Mouse (Mus musculus): Measurements from ENCODE around the gene Galt. TPM values are rescaled to one million over a fixed set of nuclear protein-coding genes. Genes with fewer than 3 reads are reported as not detected.

Gene Galt
- polyA plus RNA-seq, 1 experiment from 2014 or later, result 58.9 TPM

DNA sequence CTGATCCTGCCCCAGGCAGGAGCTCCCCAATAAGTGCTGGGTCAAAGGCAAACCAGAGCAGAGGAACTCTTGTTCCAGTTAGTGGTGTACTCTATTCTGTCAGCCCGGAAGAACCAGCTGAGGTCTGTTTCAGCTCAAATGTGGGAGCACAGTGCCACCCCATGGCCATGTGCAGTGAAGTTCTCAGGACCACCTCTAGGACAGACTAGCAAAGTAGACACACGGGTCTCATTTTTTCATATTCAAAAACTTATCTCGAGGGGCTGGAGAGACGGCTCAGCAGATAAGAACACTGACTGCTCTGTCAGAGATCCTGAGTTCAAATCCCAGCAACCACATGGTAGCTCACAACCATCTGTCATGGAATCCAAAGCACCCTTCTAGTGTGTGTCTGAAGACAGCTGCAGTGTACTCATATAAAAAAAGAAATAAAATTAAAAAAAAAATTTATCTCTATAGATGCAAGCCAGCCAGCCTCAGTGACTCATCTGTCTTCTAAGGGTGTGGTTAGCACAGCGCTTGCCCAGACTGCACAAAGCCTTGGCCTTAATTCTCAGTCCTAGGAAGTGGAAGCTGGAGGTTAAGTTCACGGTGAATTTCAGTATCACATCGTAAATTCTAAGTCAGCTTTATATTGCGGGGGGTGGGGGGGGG is 17.3 kb upstream of the Galt start:
- ATAC-seq, result 0 out of 2 replicates have a peak, but pooled peaks have one; percentile 16

DNA sequence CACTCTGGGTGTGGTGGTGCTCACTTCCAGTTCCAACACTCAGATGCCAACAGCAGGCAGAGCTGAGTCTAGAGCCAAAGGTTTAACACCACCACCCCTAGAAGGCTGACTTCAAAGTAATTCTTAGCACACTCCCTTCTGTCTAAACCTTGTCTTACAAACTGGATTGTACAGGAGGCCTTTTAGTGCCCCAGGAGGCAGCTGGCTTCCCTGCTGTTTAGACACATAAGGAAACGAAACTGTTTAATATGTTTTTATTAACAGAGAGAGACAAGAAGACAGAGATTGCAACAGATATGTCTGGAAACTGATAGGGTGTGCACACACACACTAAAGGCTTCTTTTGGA is 16.8 kb upstream of the Galt start:
- peaks cover 3% of the 10 kb centered on the region; the same call in 1 of the 2 replicates for H3K36me3 ChIP-seq (ENCODE audit: control insufficient read depth, insufficient read depth, low read length)
- no peak overlapping the region for H3K27ac ChIP-seq (ENCODE audit: low read length)
- peaks cover 16% of the 10 kb centered on the region for H3K4me1 ChIP-seq (ENCODE audit: control insufficient read depth, insufficient read depth, low read length)
- no peak overlapping the region for H3K9ac ChIP-seq (ENCODE audit: low read depth, low read length)
- H3K4me2 ChIP-seq (ENCODE audit: low read length), result no peak overlapping the region
- no peak for ATAC-seq
- H3K27me3 ChIP-seq (ENCODE audit: control insufficient read depth, insufficient read depth, low read depth, low read length), result peaks cover 2% of the 10 kb centered on the region; the same call in 1 of the 2 replicates
- no peak overlapping the region for H3K4me3 ChIP-seq (ENCODE audit: low read depth, low read length)
- no peaks in the 10 kb centered on the region for H3K9me3 ChIP-seq (replicated peaks; ENCODE audit: control insufficient read depth, low read length, poor library complexity, severe bottlenecking)
- 74% methylated on average over 1 of the region's 1 CpGs for WGBS

More for the DNA sequence above, 17.3 kb upstream of the Galt start:
- H3K36me3 ChIP-seq (ENCODE audit: control insufficient read depth, insufficient read depth, low read length), result peaks cover 3% of the 10 kb centered on the region; the same call in 1 of the 2 replicates
- WGBS, result 45% methylated on average over 8 of the region's 8 CpGs
- H3K9me3 ChIP-seq (replicated peaks; ENCODE audit: control insufficient read depth, low read length, poor library complexity, severe bottlenecking), result no peaks in the 10 kb centered on the region
- H3K4me2 ChIP-seq (ENCODE audit: low read length), result no peak overlapping the region
- H3K27me3 ChIP-seq (ENCODE audit: control insufficient read depth, insufficient read depth, low read depth, low read length), result peaks cover 7% of the 10 kb centered on the region
- H3K27ac ChIP-seq (ENCODE audit: low read length), result no peak overlapping the region
- H3K9ac ChIP-seq (ENCODE audit: low read depth, low read length), result no peak overlapping the region
- no peak overlapping the region for H3K4me3 ChIP-seq (ENCODE audit: low read depth, low read length)
- H3K4me1 ChIP-seq (ENCODE audit: control insufficient read depth, insufficient read depth, low read length), result peaks cover 16% of the 10 kb centered on the region

DNA sequence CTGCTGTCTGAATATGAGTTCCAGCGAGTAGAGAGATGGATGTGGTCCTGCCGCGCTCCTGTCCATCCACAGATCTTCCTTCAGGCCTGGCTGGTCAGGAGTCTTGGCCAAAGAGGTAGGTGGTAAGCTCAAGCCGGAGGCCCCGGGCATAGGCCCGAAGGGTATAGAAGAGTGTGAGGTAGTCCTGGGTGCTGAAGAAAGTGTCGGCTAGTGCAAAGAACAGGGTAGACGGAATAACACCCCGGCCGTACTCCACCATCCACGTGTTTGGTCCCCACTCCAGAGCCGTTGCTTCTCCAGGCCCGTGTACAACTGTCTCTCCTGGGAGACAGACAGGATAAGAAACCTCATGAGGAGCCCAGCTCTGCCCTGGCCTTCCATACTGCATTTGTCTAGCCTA is 15.8 kb upstream of the Galt start:
- H3K4me2 ChIP-seq (ENCODE audit: low read length), result peak overlapping the region; percentile 71
- no peak overlapping the region for H3K4me3 ChIP-seq (ENCODE audit: low read depth, low read length)
- 0 out of 2 replicates have a peak overlapping the region, but pooled peaks have one; percentile 89 for H3K9ac ChIP-seq (ENCODE audit: low read depth, low read length)
- ATAC-seq, result no peak
- no peaks in the 10 kb centered on the region for H3K27me3 ChIP-seq (ENCODE audit: control insufficient read depth, insufficient read depth, low read depth, low read length)
- H3K36me3 ChIP-seq (ENCODE audit: control insufficient read depth, insufficient read depth, low read length), result peaks cover 3% of the 10 kb centered on the region; the same call in 1 of the 2 replicates
- no peak overlapping the region for H3K27ac ChIP-seq (ENCODE audit: low read length)
- no peaks in the 10 kb centered on the region for H3K9me3 ChIP-seq (replicated peaks; ENCODE audit: control insufficient read depth, low read length, poor library complexity, severe bottlenecking)
- peaks cover 16% of the 10 kb centered on the region for H3K4me1 ChIP-seq (ENCODE audit: control insufficient read depth, insufficient read depth, low read length)
- 97% methylated on average over 13 of the region's 13 CpGs for WGBS

DNA sequence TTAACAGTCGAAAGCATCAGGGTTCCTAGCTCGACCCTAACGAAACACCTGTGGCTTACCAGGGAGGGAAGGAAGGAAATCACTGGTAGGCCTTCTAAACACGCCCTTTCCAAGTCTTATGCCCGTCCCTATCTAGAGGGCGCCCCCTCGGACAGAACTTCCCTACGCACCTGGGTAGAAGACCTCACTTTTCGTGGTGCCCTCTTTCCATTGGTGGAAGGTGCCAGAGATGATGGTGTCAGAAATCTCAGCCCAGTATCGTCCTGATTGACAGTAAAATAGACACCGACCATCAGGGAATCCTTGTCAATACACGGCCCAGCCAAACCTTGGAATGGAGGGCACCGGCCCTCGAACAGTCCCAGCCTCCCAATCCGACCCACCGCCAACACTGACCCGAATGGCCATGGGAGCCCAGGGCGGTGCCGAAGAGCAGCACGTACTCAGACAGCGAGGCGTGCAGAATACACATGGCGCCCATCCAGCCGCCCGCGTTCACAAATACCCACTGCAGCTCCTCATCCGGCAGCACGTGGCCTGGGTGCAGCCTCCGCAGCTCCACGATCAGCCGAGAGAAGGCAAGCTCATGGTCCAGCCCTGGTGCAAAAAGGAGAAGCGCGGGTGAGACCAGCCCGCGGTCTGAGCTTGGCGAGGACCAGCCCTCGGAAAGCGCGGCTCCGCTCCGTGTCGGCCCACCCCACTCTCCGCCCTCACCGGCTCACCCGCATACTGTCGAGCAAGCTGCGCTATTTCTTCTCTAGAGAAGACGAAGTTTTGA is 14.5 kb upstream of the Galt start:
- no peaks in the 10 kb centered on the region for H3K27me3 ChIP-seq (ENCODE audit: control insufficient read depth, insufficient read depth, low read depth, low read length)
- peak; percentile 82 for ATAC-seq
- WGBS, result under 1% methylated on average over 48 of the region's 48 CpGs
- no peaks in the 10 kb centered on the region for H3K9me3 ChIP-seq (replicated peaks; ENCODE audit: control insufficient read depth, low read length, poor library complexity, severe bottlenecking)
- peak overlapping the region; percentile 88 for H3K27ac ChIP-seq (ENCODE audit: low read length)
- H3K4me2 ChIP-seq (ENCODE audit: low read length), result peak overlapping the region; percentile 71
- peaks cover 3% of the 10 kb centered on the region; the same call in 1 of the 2 replicates for H3K36me3 ChIP-seq (ENCODE audit: control insufficient read depth, insufficient read depth, low read length)
- peaks cover 16% of the 10 kb centered on the region for H3K4me1 ChIP-seq (ENCODE audit: control insufficient read depth, insufficient read depth, low read length)
- peak overlapping the region; percentile 89 for H3K9ac ChIP-seq (ENCODE audit: low read depth, low read length)
- peak overlapping the region; percentile 89 for H3K4me3 ChIP-seq (ENCODE audit: low read depth, low read length)

DNA sequence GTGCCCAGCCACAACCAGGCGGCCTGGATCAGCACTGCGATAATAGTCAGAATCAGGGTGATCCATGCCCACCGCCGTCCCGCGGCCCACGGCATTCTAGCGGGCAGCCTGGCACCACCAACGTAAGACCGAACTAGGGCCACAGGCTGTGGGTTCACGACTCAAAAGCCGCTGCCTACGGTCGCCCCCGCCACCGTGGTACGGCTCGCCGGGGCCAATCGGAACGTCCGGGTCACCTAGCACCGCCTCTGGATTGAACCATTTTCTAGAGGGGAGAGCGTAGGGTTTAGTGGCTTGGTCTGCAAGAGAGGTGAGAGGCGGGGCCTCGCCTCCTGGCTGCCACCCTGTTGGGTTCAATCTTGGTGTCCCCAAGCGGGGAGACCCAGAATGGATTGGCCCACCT is 13.9 kb upstream of the Galt start:
- peak overlapping the region; percentile 71 for H3K4me2 ChIP-seq (ENCODE audit: low read length)
- H3K27ac ChIP-seq (ENCODE audit: low read length), result peak overlapping the region; percentile 88
- 0% methylated on average over 27 of the region's 27 CpGs for WGBS
- H3K27me3 ChIP-seq (ENCODE audit: control insufficient read depth, insufficient read depth, low read depth, low read length), result no peaks in the 10 kb centered on the region
- ATAC-seq, result peak; percentile 97
- H3K4me3 ChIP-seq (ENCODE audit: low read depth, low read length), result peak overlapping the region; percentile 89
- peaks cover 3% of the 10 kb centered on the region; the same call in 1 of the 2 replicates for H3K36me3 ChIP-seq (ENCODE audit: control insufficient read depth, insufficient read depth, low read length)
- H3K9me3 ChIP-seq (replicated peaks; ENCODE audit: control insufficient read depth, low read length, poor library complexity, severe bottlenecking), result no peaks in the 10 kb centered on the region
- H3K4me1 ChIP-seq (ENCODE audit: control insufficient read depth, insufficient read depth, low read length), result peaks cover 16% of the 10 kb centered on the region
- peak overlapping the region; percentile 89 for H3K9ac ChIP-seq (ENCODE audit: low read depth, low read length)

DNA sequence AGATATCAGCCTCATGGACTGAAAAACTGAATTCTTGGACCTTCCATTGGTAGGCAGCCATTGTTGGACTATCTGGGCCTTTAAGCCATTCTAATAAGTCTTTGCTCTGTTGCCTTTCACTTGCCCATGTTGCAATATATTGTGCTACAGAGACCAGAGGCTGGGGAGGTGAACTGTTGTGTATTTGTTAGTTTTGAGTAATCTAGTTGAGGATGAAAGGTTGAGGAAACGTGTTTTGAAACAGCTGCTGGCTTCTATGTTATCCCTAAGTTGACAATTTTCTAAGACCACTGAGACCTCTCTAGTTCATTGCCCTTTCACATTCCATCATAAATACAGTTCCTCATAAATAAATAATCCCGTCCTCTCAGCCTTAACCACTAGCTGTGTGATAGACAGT is 10.9 kb upstream of the Galt start:
- H3K4me2 ChIP-seq (ENCODE audit: low read length), result no peak overlapping the region
- peaks cover 16% of the 10 kb centered on the region for H3K4me1 ChIP-seq (ENCODE audit: control insufficient read depth, insufficient read depth, low read length)
- no peak overlapping the region for H3K27ac ChIP-seq (ENCODE audit: low read length)
- WGBS, result 74% methylated on average over 2 of the region's 2 CpGs
- no peaks in the 10 kb centered on the region for H3K9me3 ChIP-seq (replicated peaks; ENCODE audit: control insufficient read depth, low read length, poor library complexity, severe bottlenecking)
- no peaks in the 10 kb centered on the region for H3K36me3 ChIP-seq (ENCODE audit: control insufficient read depth, insufficient read depth, low read length)
- no peaks in the 10 kb centered on the region for H3K27me3 ChIP-seq (ENCODE audit: control insufficient read depth, insufficient read depth, low read depth, low read length)
- ATAC-seq, result no peak
- no peak overlapping the region for H3K4me3 ChIP-seq (ENCODE audit: low read depth, low read length)
- H3K9ac ChIP-seq (ENCODE audit: low read depth, low read length), result no peak overlapping the region

DNA sequence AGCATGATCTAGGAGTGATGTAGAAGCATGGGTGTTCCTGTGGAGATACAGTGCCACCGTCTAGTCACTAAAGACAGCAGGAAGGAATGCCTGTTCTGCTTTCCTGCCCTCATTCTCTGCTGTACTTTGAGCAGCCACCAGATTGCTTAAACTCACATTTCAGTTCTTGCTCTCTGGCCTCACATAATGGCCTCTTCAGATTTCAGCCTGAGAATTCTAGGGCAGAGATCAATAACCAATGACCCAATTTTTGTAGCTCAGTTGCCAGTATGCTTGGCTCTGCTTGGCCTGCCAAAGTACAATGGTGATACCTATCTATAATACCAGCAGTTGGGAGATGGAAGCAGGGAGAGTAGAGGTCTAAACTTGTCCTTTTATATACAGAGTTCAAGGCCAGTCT is 10.0 kb upstream of the Galt start:
- Histone ChIP-seq H3K9me3 (replicated peaks; ENCODE audit: control insufficient read depth, low read length, poor library complexity, severe bottlenecking) (no peaks in the 10 kb centered on the region), H3K27ac (ENCODE audit: low read length) (no peak overlapping the region), H3K9ac (ENCODE audit: low read depth, low read length) (no peak overlapping the region), H3K27me3 (ENCODE audit: control insufficient read depth, insufficient read depth, low read depth, low read length) (no peaks in the 10 kb centered on the region), H3K4me1 (ENCODE audit: control insufficient read depth, insufficient read depth, low read length) (peaks cover 8% of the 10 kb centered on the region), H3K4me3 (ENCODE audit: low read depth, low read length) (no peak overlapping the region), H3K4me2 (ENCODE audit: low read length) (no peak overlapping the region), H3K36me3 (ENCODE audit: control insufficient read depth, insufficient read depth, low read length) (no peaks in the 10 kb centered on the region)
- WGBS, result 90% methylated on average over 1 of the region's 1 CpGs
- no peak for ATAC-seq

DNA sequence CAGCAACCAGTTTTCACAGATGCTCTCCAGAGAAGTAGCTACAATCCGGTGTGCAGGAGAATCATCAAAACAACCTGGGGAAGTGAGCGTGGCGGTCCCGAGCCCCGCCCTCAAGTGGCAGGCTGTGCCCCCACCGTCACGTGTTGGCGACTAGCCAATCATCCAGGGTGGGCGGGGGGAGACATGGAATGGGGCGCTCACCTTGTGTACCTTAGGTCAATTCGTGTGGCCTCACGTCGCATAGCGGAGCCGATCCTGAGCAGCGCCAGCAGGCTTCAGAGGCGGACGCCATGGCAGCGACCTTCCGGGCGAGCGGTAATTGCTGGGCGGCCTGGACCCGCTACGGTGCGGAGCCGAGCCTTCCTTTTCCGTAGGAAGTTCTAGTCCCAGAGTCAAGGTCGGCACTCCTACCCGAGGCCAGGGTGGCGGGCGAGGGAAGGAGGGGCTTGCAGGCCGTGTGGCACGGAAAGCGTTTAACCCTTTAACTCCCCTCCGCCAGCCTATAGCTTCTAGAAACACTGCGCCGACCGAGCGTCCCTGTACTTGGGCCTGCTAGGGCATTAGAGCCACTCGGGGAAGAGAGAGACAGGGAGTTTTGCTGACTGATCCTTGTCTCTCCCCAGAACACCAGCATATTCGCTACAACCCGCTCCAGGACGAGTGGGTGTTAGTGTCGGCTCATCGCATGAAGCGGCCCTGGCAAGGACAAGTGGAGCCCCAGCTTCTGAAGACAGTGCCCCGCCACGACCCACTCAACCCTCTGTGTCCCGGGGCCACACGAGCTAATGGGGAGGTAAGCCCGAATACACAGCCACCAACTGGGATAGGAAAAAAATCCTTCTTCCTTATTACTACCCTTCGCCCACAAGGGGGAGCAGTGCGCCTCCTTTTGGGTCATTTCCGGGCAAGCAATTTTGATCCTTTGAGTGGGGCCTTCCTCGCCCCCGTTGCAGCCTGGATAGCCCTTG is 594 bp downstream of the Galt start, which contains the start of gene Sigmar1:
Sigmar1 (minus strand) TSS at position 820 of the 968 bp plus-strand sequence.
- Histone ChIP-seq H3K9ac (ENCODE audit: low read depth, low read length) (peak within 1 kb of the TSS; percentile 75), H3K36me3 (ENCODE audit: control insufficient read depth, insufficient read depth, low read length) (no peaks in the 10 kb centered on the region; the same call in 1 of the 2 replicates), H3K27ac (ENCODE audit: low read length) (peak within 1 kb of the TSS; percentile 83), H3K9me3 (replicated peaks; ENCODE audit: control insufficient read depth, low read length, poor library complexity, severe bottlenecking) (no peaks in the 10 kb centered on the region), H3K27me3 (ENCODE audit: control insufficient read depth, insufficient read depth, low read depth, low read length) (no peaks in the 10 kb centered on the region), H3K4me2 (ENCODE audit: low read length) (peak within 1 kb of the TSS; percentile 58), H3K4me1 (ENCODE audit: control insufficient read depth, insufficient read depth, low read length) (peaks cover 16% of the 10 kb centered on the region), H3K4me3 (ENCODE audit: low read depth, low read length) (peak within 1 kb of the TSS; percentile 66)
- WGBS, result under 1% methylated on average over 55 of the region's 57 CpGs
- peak; percentile 84 for ATAC-seq
